Mouse (Mus musculus) gastrocnemius, adult 8-10 months (tissue): ENCODE data around the gene Sumf2. TPM values are rescaled to one million over a fixed set of nuclear protein-coding genes. Genes with fewer than 3 reads are reported as not detected.
A peak's percentile ranks its signal among the peaks of the same experiment; 100 is the strongest.

Experiments
- DNase-seq, 2 experiments: peaks; one replicate each; pipeline ENCODE4 v3.0.0; 2022; ENCODE audit warnings: low spot score in 2 of 2
- total RNA-seq, 4 experiments: library from RNA; stranded (reverse); gene quantifications; 2 replicates each; pipeline ENCODE4 v1.2.4; 2022

Gene Sumf2
- total RNA-seq, 4 experiments from 2014 or later: 6.7 to 13.1 (median 10.5) TPM

- DNase-seq: no peak
Observed at GRCm38 (mm10) chr5:129907775-129908174, 61.0 kb downstream of the Sumf2 start.

- DNase-seq: peak; percentile 69 to 77
Observed at GRCm38 (mm10) chr5:129908242-129908965, 61.6 kb downstream of the Sumf2 start, which contains the start of gene Nupr1l. Gene Nupr1l, plus strand, starts transcription at chr5:129908540.

GRCm38 (mm10) chr5:129909147-129909546 is 62.4 kb downstream of the Sumf2 start:
- DNase-seq: no peak

- no peak for DNase-seq
Observed at GRCm38 (mm10) chr5:129909591-129909990, 62.8 kb downstream of the Sumf2 start.

Other genes with a start within 250 kb of the Sumf2 start
- 1 to 10 TPM; 2.1 to 2.6 (median 2.4) TPM for gene Zfp11, start 176.9 kb upstream of the Sumf2 start, total RNA-seq
- not detected for gene Sept14, start 138.5 kb upstream of the Sumf2 start, total RNA-seq
- gene Mrps17, start 131.5 kb upstream of the Sumf2 start, total RNA-seq: 10 to 100 TPM; 51.7 to 62.7 (median 57.5) TPM
- 100 to 1,000 TPM; 494 to 562 (median 513) TPM for gene Nipsnap2, start 121.9 kb upstream of the Sumf2 start, total RNA-seq
- gene Psph, start 59.5 kb upstream of the Sumf2 start, total RNA-seq: 10 to 100 TPM; 11.6 to 15.4 (median 14.8) TPM
- 100 to 1,000 TPM; 640 to 672 (median 655) TPM for gene Chchd2, start 40.5 kb downstream of the Sumf2 start, total RNA-seq
- under 1 TPM; 0.25 to 0.59 (median 0.46) TPM for gene Zbed5, start 48.7 kb downstream of the Sumf2 start, total RNA-seq
- gene Phkg1, start 51.6 kb downstream of the Sumf2 start, total RNA-seq: 100 to 1,000 TPM; 317 to 357 (median 343) TPM
- gene Nupr1l, start 61.6 kb downstream of the Sumf2 start, total RNA-seq: under 1 TPM in 1 of 4 experiments, not detected in 3; 0.44 TPM
- 10 to 100 TPM; 22.4 to 29.6 (median 24.0) TPM for gene Vkorc1l1, start 95.0 kb downstream of the Sumf2 start, total RNA-seq
- 1 to 10 TPM; 7.2 to 9.1 (median 8.4) TPM for gene Gusb, start 156.1 kb downstream of the Sumf2 start, total RNA-seq
- 10 to 100 TPM in 3 of 4 experiments, 1 to 10 TPM in 1; 8.4 to 16.5 (median 11.7) TPM for gene Asl, start 182.3 kb downstream of the Sumf2 start, total RNA-seq
- gene Crcp, start 182.3 kb downstream of the Sumf2 start, total RNA-seq: 10 to 100 TPM; 18.0 to 22.5 (median 20.7) TPM
- gene Tpst1, start 226.3 kb downstream of the Sumf2 start, total RNA-seq: 1 to 10 TPM; 3.7 to 4.5 (median 4.0) TPM